Mouse (Mus musculus): ENCODE results near the gene Pot1b. TPM values are rescaled to one million over a fixed set of nuclear protein-coding genes. Genes with fewer than 3 reads are reported as not detected.

Gene Pot1b
- total and polyA plus RNA-seq, 2 experiments from 2014 or later: 2.3 to 2.8 TPM

DNA sequence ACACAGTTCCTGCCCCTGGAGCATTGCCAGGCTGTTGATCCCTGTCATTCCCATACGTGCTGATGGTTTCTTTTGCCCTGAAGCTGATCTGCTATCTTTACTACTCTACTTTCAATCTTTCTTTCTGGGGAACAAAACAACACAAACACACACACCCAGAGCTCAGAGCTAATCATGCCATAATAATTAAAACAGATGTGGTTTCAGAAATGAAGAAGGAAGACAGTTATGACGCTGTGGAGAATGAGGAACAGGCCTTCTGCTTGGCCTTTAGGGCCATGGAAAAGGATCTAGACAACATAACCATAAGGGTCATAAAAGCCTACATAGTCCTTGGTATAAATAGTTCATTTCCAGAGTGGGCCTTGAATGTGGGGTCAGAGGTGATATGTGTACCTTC is 9.8 kb upstream of the Pot1b start:
- no peak for DNase-seq (ENCODE audit: low spot score)
- Histone ChIP-seq H3K4me1 (ENCODE audit: control insufficient read depth, insufficient read depth) (no peaks in the 10 kb centered on the region), H3K27me3 (ENCODE audit: control insufficient read depth, insufficient read depth, low read length) (no peaks in the 10 kb centered on the region), H3K9ac (replicated peaks; ENCODE audit: low read depth, low read length) (no peak overlapping the region), H3K27ac (ENCODE audit: low read depth) (no peak overlapping the region), H3K4me2 (ENCODE audit: low read depth, low read length) (no peak overlapping the region), H3K4me3 (ENCODE audit: low read depth, low read length) (no peak overlapping the region), H3K36me3 (replicated peaks; ENCODE audit: control insufficient read depth, insufficient read depth, low read length) (no peaks in the 10 kb centered on the region), H3K9me3 (replicated peaks; ENCODE audit: control insufficient read depth, low read length) (no peaks in the 10 kb centered on the region)
- TF ChIP-seq CTCF (IDR thresholded peaks at IDR 0.05; ENCODE audit: low read depth): no peak
- no peak for TF ChIP-seq EP300 (IDR thresholded peaks at IDR 0.05; ENCODE audit: low read depth)
- no peak for ATAC-seq (ENCODE audit: insufficient read depth, low read depth)
- WGBS: 53% methylated on average over 2 of the region's 2 CpGs

- 56% methylated on average over 1 of the region's 1 CpGs for WGBS
- H3K4me3 ChIP-seq (ENCODE audit: low read depth, low read length): no peak overlapping the region
- ATAC-seq (ENCODE audit: insufficient read depth, low read depth) (no peak), DNase-seq (ENCODE audit: low spot score) (no peak)
- H3K27ac ChIP-seq (ENCODE audit: low read depth): no peak overlapping the region
- H3K9ac ChIP-seq (replicated peaks; ENCODE audit: low read depth, low read length): no peak overlapping the region
- H3K4me2 ChIP-seq (ENCODE audit: low read depth, low read length): no peak overlapping the region
- no peaks in the 10 kb centered on the region for H3K36me3 ChIP-seq (replicated peaks; ENCODE audit: control insufficient read depth, insufficient read depth, low read length)
- no peak for TF ChIP-seq CTCF (IDR thresholded peaks at IDR 0.05; ENCODE audit: low read depth)
- TF ChIP-seq EP300 (IDR thresholded peaks at IDR 0.05; ENCODE audit: low read depth): no peak
- H3K27me3 ChIP-seq (ENCODE audit: control insufficient read depth, insufficient read depth, low read length): no peaks in the 10 kb centered on the region
- no peaks in the 10 kb centered on the region for H3K9me3 ChIP-seq (replicated peaks; ENCODE audit: control insufficient read depth, low read length)
- H3K4me1 ChIP-seq (ENCODE audit: control insufficient read depth, insufficient read depth): no peaks in the 10 kb centered on the region
Observed at GRCm38 (mm10) chr17:55721270-55721669, 8.8 kb upstream of the Pot1b start.

DNA sequence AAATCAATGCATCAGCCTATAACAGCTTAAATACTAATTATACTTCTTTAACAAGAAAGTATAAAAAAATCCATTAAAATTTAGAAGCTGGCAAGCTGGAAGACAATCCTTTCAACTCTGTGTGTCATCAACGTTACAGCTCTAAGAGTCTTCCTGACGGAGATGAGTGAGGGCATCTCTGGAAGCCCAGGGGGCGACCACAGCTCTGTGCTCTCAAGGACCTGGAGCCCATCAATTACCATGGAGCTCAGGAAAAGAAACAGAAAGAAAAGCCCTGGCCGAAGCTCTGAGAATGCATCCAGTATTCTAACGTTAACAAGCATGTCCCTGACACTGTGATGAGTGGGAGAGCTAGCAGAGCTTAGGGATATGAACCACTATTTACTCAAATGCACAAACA is 9.6 kb downstream of the Pot1b start:
- Histone ChIP-seq H3K9me3 (replicated peaks; ENCODE audit: control insufficient read depth, low read length) (no peaks in the 10 kb centered on the region), H3K27ac (ENCODE audit: low read depth) (no peak overlapping the region), H3K36me3 (replicated peaks; ENCODE audit: control insufficient read depth, insufficient read depth, low read length) (peaks cover 4% of the 10 kb centered on the region; the same call in 1 of the 2 replicates), H3K27me3 (ENCODE audit: control insufficient read depth, insufficient read depth, low read length) (no peaks in the 10 kb centered on the region), H3K9ac (replicated peaks; ENCODE audit: low read depth, low read length) (no peak overlapping the region), H3K4me2 (ENCODE audit: low read depth, low read length) (no peak overlapping the region), H3K4me1 (ENCODE audit: control insufficient read depth, insufficient read depth) (no peaks in the 10 kb centered on the region), H3K4me3 (ENCODE audit: low read depth, low read length) (no peak overlapping the region)
- ATAC-seq (ENCODE audit: insufficient read depth, low read depth) (no peak), DNase-seq (ENCODE audit: low spot score) (no peak)
- TF ChIP-seq CTCF (IDR thresholded peaks at IDR 0.05; ENCODE audit: low read depth) (no peak), EP300 (IDR thresholded peaks at IDR 0.05; ENCODE audit: low read depth) (no peak)
- WGBS: 77% methylated on average over 5 of the region's 5 CpGs

GRCm38 (mm10) chr17:55702161-55702820 is 10.1 kb downstream of the Pot1b start:
- WGBS: 55% methylated on average over 3 of the region's 3 CpGs
- Histone ChIP-seq H3K36me3 (replicated peaks; ENCODE audit: control insufficient read depth, insufficient read depth, low read length) (peaks cover 10% of the 10 kb centered on the region), H3K9me3 (replicated peaks; ENCODE audit: control insufficient read depth, low read length) (no peaks in the 10 kb centered on the region), H3K27me3 (ENCODE audit: control insufficient read depth, insufficient read depth, low read length) (no peaks in the 10 kb centered on the region), H3K4me3 (ENCODE audit: low read depth, low read length) (no peak overlapping the region), H3K4me2 (ENCODE audit: low read depth, low read length) (no peak overlapping the region), H3K9ac (replicated peaks; ENCODE audit: low read depth, low read length) (no peak overlapping the region), H3K4me1 (ENCODE audit: control insufficient read depth, insufficient read depth) (no peaks in the 10 kb centered on the region), H3K27ac (ENCODE audit: low read depth) (no peak overlapping the region)
- DNase-seq (ENCODE audit: low spot score) (peak; percentile 71), ATAC-seq (ENCODE audit: insufficient read depth, low read depth) (no peak)
- TF ChIP-seq EP300 (IDR thresholded peaks at IDR 0.05; ENCODE audit: low read depth) (no peak), CTCF (IDR thresholded peaks at IDR 0.05; ENCODE audit: low read depth) (peak; percentile 73)

GRCm38 (mm10) chr17:55699388-55699787 is 13.0 kb downstream of the Pot1b start:
- Histone ChIP-seq H3K9ac (replicated peaks; ENCODE audit: low read depth, low read length) (no peak overlapping the region), H3K27me3 (ENCODE audit: control insufficient read depth, insufficient read depth, low read length) (no peaks in the 10 kb centered on the region), H3K36me3 (replicated peaks; ENCODE audit: control insufficient read depth, insufficient read depth, low read length) (peaks cover 19% of the 10 kb centered on the region), H3K4me3 (ENCODE audit: low read depth, low read length) (no peak overlapping the region), H3K4me1 (ENCODE audit: control insufficient read depth, insufficient read depth) (no peaks in the 10 kb centered on the region), H3K27ac (ENCODE audit: low read depth) (no peak overlapping the region), H3K9me3 (replicated peaks; ENCODE audit: control insufficient read depth, low read length) (no peaks in the 10 kb centered on the region), H3K4me2 (ENCODE audit: low read depth, low read length) (no peak overlapping the region)
- TF ChIP-seq EP300 (IDR thresholded peaks at IDR 0.05; ENCODE audit: low read depth): no peak
- TF ChIP-seq CTCF (IDR thresholded peaks at IDR 0.05; ENCODE audit: low read depth): no peak
- 78% methylated on average over 2 of the region's 2 CpGs for WGBS
- DNase-seq (ENCODE audit: low spot score) (no peak), ATAC-seq (ENCODE audit: insufficient read depth, low read depth) (no peak)

DNA sequence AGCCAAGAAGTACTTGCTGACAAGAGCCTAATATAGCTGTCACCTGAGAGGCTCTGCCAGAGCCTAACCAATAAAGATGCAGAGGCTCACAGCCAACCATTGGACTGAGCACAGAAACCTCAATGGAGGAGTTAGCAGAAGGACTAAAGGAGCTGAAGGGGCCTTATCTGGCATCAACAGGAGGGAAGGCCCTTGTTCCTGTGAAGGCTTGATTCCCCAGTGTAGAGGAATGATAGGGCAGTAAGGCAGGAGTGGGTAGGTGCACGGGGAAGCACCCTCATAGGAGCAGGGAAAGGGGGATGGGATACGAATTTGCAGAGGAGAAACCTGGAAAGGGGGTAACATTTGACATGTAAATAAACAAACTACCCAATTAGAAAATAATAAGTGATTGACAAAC is 51.3 kb downstream of the Pot1b start:
- DNase-seq (ENCODE audit: low spot score) (no peak), ATAC-seq (ENCODE audit: insufficient read depth, low read depth) (no peak)
- Histone ChIP-seq H3K4me1 (ENCODE audit: control insufficient read depth, insufficient read depth) (no peaks in the 10 kb centered on the region), H3K36me3 (replicated peaks; ENCODE audit: control insufficient read depth, insufficient read depth, low read length) (0 out of 2 replicates have a peak, but pooled peaks cover 3% of the 10 kb centered on the region), H3K9me3 (replicated peaks; ENCODE audit: control insufficient read depth, low read length) (no peaks in the 10 kb centered on the region), H3K4me2 (ENCODE audit: low read depth, low read length) (no peak overlapping the region), H3K27ac (ENCODE audit: low read depth) (no peak overlapping the region), H3K4me3 (ENCODE audit: low read depth, low read length) (no peak overlapping the region), H3K27me3 (ENCODE audit: control insufficient read depth, insufficient read depth, low read length) (no peaks in the 10 kb centered on the region), H3K9ac (replicated peaks; ENCODE audit: low read depth, low read length) (no peak overlapping the region)
- TF ChIP-seq EP300 (IDR thresholded peaks at IDR 0.05; ENCODE audit: low read depth) (no peak), CTCF (IDR thresholded peaks at IDR 0.05; ENCODE audit: low read depth) (no peak)
- WGBS: 69% methylated on average over 2 of the region's 2 CpGs

Measured in heart, postnatal 0 days (tissue).